Mouse (Mus musculus) CH12.LX (cell line): ENCODE data around the gene Creb5. TPM values are rescaled to one million over a fixed set of nuclear protein-coding genes. Genes with fewer than 3 reads are reported as not detected.

ENCODE experiments used
- DNase-seq: peaks from one replicate; pipeline ENCODE4 v3.0.0-alpha.2; 2013; ENCODE audit errors: extremely low read depth
- H3K27ac ChIP-seq: 2 replicates; pipeline ENCODE4 v1.5.1; 2012; ENCODE audit warnings: low read depth, mild to moderate bottlenecking, control low read depth, moderate library complexity; ENCODE audit not compliant: insufficient read depth
- H3K27me3 ChIP-seq: replicated peaks from 2 replicates; pipeline ENCODE3; 2012; ENCODE audit warnings: inconsistent platforms
- H3K36me3 ChIP-seq, 2 experiments: replicated peaks in 1 of 2; 2 replicates each; pipeline versions ENCODE3 to v1.6.1; 2012; ENCODE audit warnings: inconsistent platforms in 1 of 2, low read length in 1 of 2, mild to moderate bottlenecking in 1 of 2, mixed read lengths in 1 of 2, moderate library complexity in 1 of 2; ENCODE audit not compliant: control insufficient read depth in 1 of 2, insufficient read depth in 1 of 2
- H3K4me1 ChIP-seq, 2 experiments: 2 replicates each; pipeline ENCODE4 v1.6.1; 2012; ENCODE audit warnings: inconsistent platforms in 1 of 2, moderate library complexity in 1 of 2; ENCODE audit not compliant: insufficient read depth in 2 of 2, control insufficient read depth in 1 of 2
- H3K4me2 ChIP-seq: 2 replicates; pipeline ENCODE4 v1.6.1; 2012; ENCODE audit warnings: low read depth, mild to moderate bottlenecking, control low read depth; ENCODE audit not compliant: poor library complexity, insufficient read depth, severe bottlenecking
- H3K4me3 ChIP-seq, 3 experiments: fragments of 150-350 bp in 1 of 3; sonication (generic) in 1 of 3; replicated peaks in 1 of 3; 2 replicates each; pipeline versions ENCODE3 to v1.5.1; 2011 to 2012; ENCODE audit warnings: low read depth in 2 of 3, low read length in 2 of 3, mild to moderate bottlenecking in 2 of 3, moderate library complexity in 2 of 3, control low read depth in 1 of 3, improper control_type of control experiment in 1 of 3, inconsistent platforms in 1 of 3, mixed read lengths in 1 of 3; ENCODE audit not compliant: poor library complexity in 1 of 3
- H3K79me2 ChIP-seq: replicated peaks from 2 replicates; pipeline ENCODE4 v1.6.1; 2012; ENCODE audit warnings: mild to moderate bottlenecking, moderate library complexity; ENCODE audit not compliant: control insufficient read depth, poor library complexity, insufficient read depth, severe bottlenecking; ENCODE audit errors: extremely low read depth
- H3K9ac ChIP-seq: 2 replicates; pipeline ENCODE4 v1.6.1; 2012; ENCODE audit warnings: low read depth, mild to moderate bottlenecking, control low read depth, moderate library complexity; ENCODE audit not compliant: insufficient read depth
- H3K9me3 ChIP-seq: replicated peaks from 2 replicates; pipeline ENCODE3; 2012; ENCODE audit warnings: low read length, inconsistent platforms, mixed read lengths
- BHLHE40 ChIP-seq: IDR thresholded peaks from 2 replicates; pipeline ENCODE4 v1.6.1; 2011; ENCODE audit warnings: mild to moderate bottlenecking, low read depth, low read length, improper control_type of control experiment
- CHD1 ChIP-seq: IDR thresholded peaks from 2 replicates; pipeline ENCODE4 v1.6.1; 2012; ENCODE audit warnings: low read depth, low read length, improper control_type of control experiment, inconsistent platforms
- CHD2 ChIP-seq: IDR thresholded peaks from 2 replicates; pipeline ENCODE4 v1.6.1; 2011; ENCODE audit warnings: low read length, improper control_type of control experiment
- E2F4 ChIP-seq: IDR thresholded peaks from 2 replicates; pipeline ENCODE4 v1.6.1; 2011; ENCODE audit warnings: low read depth, low read length, improper control_type of control experiment; ENCODE audit not compliant: insufficient replicate concordance
- ELF1 ChIP-seq: IDR thresholded peaks from 2 replicates; pipeline ENCODE4 v1.6.1; 2014; ENCODE audit warnings: low read depth, mild to moderate bottlenecking, inconsistent platforms, low read length, improper control_type of control experiment
- EP300 ChIP-seq: IDR thresholded peaks from 2 replicates; pipeline ENCODE4 v1.6.1; 2011; ENCODE audit warnings: low read length, improper control_type of control experiment
- GABPA ChIP-seq: IDR thresholded peaks from 2 replicates; pipeline ENCODE4 v1.6.1; 2012; ENCODE audit warnings: low read depth, low read length, improper control_type of control experiment, inconsistent platforms; ENCODE audit not compliant: insufficient replicate concordance
- HCFC1 ChIP-seq: IDR thresholded peaks from 2 replicates; pipeline ENCODE4 v1.6.1; 2012; ENCODE audit warnings: low read depth, mild to moderate bottlenecking, inconsistent platforms, low read length, improper control_type of control experiment
- IRF4 ChIP-seq: IDR thresholded peaks from 2 replicates; pipeline ENCODE4 v1.6.1; 2014; ENCODE audit warnings: low read depth, mild to moderate bottlenecking, inconsistent platforms, low read length, improper control_type of control experiment
- JUN ChIP-seq: IDR thresholded peaks from 2 replicates; pipeline ENCODE4 v1.6.1; 2011; ENCODE audit warnings: low read depth, mild to moderate bottlenecking, low read length, improper control_type of control experiment, moderate library complexity; ENCODE audit not compliant: insufficient read depth
- JUND ChIP-seq: conservative IDR thresholded peaks from 2 replicates; pipeline ENCODE4 v1.6.1; 2011; ENCODE audit warnings: low read depth, low read length, improper control_type of control experiment
- KAT2A ChIP-seq: IDR thresholded peaks from 2 replicates; pipeline ENCODE4 v1.6.1; 2012; ENCODE audit warnings: low read length, improper control_type of control experiment, inconsistent platforms; ENCODE audit not compliant: insufficient replicate concordance
- MAFK ChIP-seq: IDR thresholded peaks from 2 replicates; pipeline ENCODE4 v1.6.1; 2011; ENCODE audit warnings: low read length, improper control_type of control experiment; ENCODE audit not compliant: insufficient replicate concordance
- MAX ChIP-seq: IDR thresholded peaks from 2 replicates; pipeline ENCODE4 v1.6.1; 2011; ENCODE audit warnings: low read length, improper control_type of control experiment
- MXI1 ChIP-seq: IDR thresholded peaks from 2 replicates; pipeline ENCODE4 v1.6.1; 2011; ENCODE audit warnings: mild to moderate bottlenecking, low read depth, low read length, improper control_type of control experiment
- NELFE ChIP-seq: IDR thresholded peaks from 2 replicates; pipeline ENCODE4 v1.6.1; 2011; ENCODE audit warnings: low read depth, low read length, improper control_type of control experiment
- POLR2AphosphoS2 ChIP-seq: IDR thresholded peaks from 2 replicates; pipeline ENCODE4 v1.6.1; 2011; ENCODE audit warnings: low read depth, low read length, improper control_type of control experiment
- SIN3A ChIP-seq: IDR thresholded peaks from 2 replicates; pipeline ENCODE4 v1.6.1; 2012; ENCODE audit warnings: low read length, improper control_type of control experiment, inconsistent platforms
- SMC3 ChIP-seq: IDR thresholded peaks from 2 replicates; pipeline ENCODE4 v1.6.1; 2011; ENCODE audit warnings: low read depth, low read length, improper control_type of control experiment
- TBP ChIP-seq: conservative IDR thresholded peaks from 2 replicates; pipeline ENCODE4 v1.6.1; 2011; ENCODE audit warnings: low read depth, low read length, improper control_type of control experiment
- TCF12 ChIP-seq: IDR thresholded peaks from 2 replicates; pipeline ENCODE4 v1.6.1; 2014; ENCODE audit warnings: low read depth, mild to moderate bottlenecking, inconsistent platforms, low read length, improper control_type of control experiment
- UBTF ChIP-seq: IDR thresholded peaks from 2 replicates; pipeline ENCODE4 v1.6.1; 2012; ENCODE audit warnings: low read depth, mild to moderate bottlenecking, inconsistent platforms, low read length, improper control_type of control experiment, moderate library complexity
- USF1 ChIP-seq: IDR thresholded peaks from 2 replicates; pipeline ENCODE4 v1.6.1; 2014; ENCODE audit warnings: low read depth, mild to moderate bottlenecking, inconsistent platforms, low read length, improper control_type of control experiment
- ZKSCAN1 ChIP-seq: IDR thresholded peaks from 2 replicates; pipeline ENCODE4 v1.6.1; 2012; ENCODE audit warnings: low read depth, inconsistent platforms, low read length, improper control_type of control experiment, borderline replicate concordance
- dilution Hi-C: fragments of 300-500 bp; cut with MboI; formaldehyde crosslinking; loops from 2 replicates; pipeline ENCODE4 v1.14.3; 2020; ENCODE audit warnings: low sequenced_read_pairs; ENCODE audit not compliant: extremely low pct_unique_long_range_greater_than_20kb, extremely low pct_ligation_motif_present
- in situ Hi-C: fragments of 300-500 bp; cut with MboI; formaldehyde crosslinking; loops from 3 replicates; pipeline ENCODE4 v1.14.3; 2019; ENCODE audit warnings: low sequenced_read_pairs, low pct_ligation_motif_present, low pct_unique_long_range_greater_than_20kb, mixed read lengths
- polyA plus RNA-seq: library from polyadenylated mRNA; unstranded; fragments of >175 nt; gene quantifications from 2 replicates; pipeline ENCODE4 v1.2.1, GENCODE M21; 2012; ENCODE audit warnings: low read depth; ENCODE audit not compliant: insufficient read length
- total RNA-seq, 2 experiments: library from RNA; depleted of rRNA; stranded (reverse); fragments of 300-350 nt in 1 of 2; fragments of >200 nt in 1 of 2; gene quantifications; 2 replicates each; pipeline ENCODE4 v1.2.3; 2012 to 2014

Gene Creb5
- total and polyA plus RNA-seq, 3 experiments, result 0.68 to 2.1 (median 0.86) TPM

GRCm38 (mm10) chr6:53575836-53576235 is 288.8 kb downstream of the Creb5 start:
- DNase-seq, result no peak
- Histone ChIP-seq H3K4me2 (no peak overlapping the region), H3K9ac (no peak overlapping the region), H3K79me2 (0 out of 2 replicates have a peak, but pooled peaks cover 3% of the 10 kb centered on the region), H3K27me3 (no peaks in the 10 kb centered on the region), H3K4me1 (peaks cover 8 to 21% of the 10 kb centered on the region in 2 experiments; a peak in 3 of 4 replicates), H3K9me3 (no peaks in the 10 kb centered on the region), H3K27ac (no peak overlapping the region), H3K4me3 (no peak overlapping the region), H3K36me3 (no peaks in the 10 kb centered on the region)
- TF ChIP-seq USF1 (no peak), MAFK (no peak), EP300 (no peak), TBP (no peak), ELF1 (no peak), KAT2A (no peak), BHLHE40 (no peak), CHD2 (no peak), IRF4 (no peak), POLR2AphosphoS2 (no peak), JUND (no peak), CHD1 (no peak), MAX (no peak)
- in situ Hi-C loops (no loop called here), dilution Hi-C loops (no loop called here)

- H3K4me2 ChIP-seq, result no peak overlapping the region
- no peak for DNase-seq
- H3K27me3 ChIP-seq, result no peaks in the 10 kb centered on the region
- in situ Hi-C loops (no loop called here), dilution Hi-C loops (no loop called here)
- H3K4me1 ChIP-seq, result peaks cover 4 to 16% of the 10 kb centered on the region in 2 experiments; a peak in 2 of 4 replicates
- H3K27ac ChIP-seq, result no peak overlapping the region
- H3K36me3 ChIP-seq, result no peaks in the 10 kb centered on the region
- H3K79me2 ChIP-seq, result 0 out of 2 replicates have a peak, but pooled peaks cover 3% of the 10 kb centered on the region
- no peak for TF ChIP-seq SMC3
- no peak for TF ChIP-seq JUND
- no peak for TF ChIP-seq NELFE
- no peak for TF ChIP-seq CHD2
- no peak for TF ChIP-seq POLR2AphosphoS2
- no peak for TF ChIP-seq UBTF
- TF ChIP-seq HCFC1, result no peak
- TF ChIP-seq GABPA, result no peak
- TF ChIP-seq IRF4, result no peak
- TF ChIP-seq SIN3A, result no peak
- TF ChIP-seq EP300, result no peak
- TF ChIP-seq ZKSCAN1, result no peak
- TF ChIP-seq MAFK, result no peak
- no peak for TF ChIP-seq JUN
- no peak for TF ChIP-seq MXI1
- TF ChIP-seq ELF1, result no peak
- no peak for TF ChIP-seq CHD1
- TF ChIP-seq TCF12, result no peak
- no peak for TF ChIP-seq E2F4
- TF ChIP-seq, all 38 proteins: peak for 0
- Histone ChIP-seq H3K9me3 (no peaks in the 10 kb centered on the region), H3K9ac (no peak overlapping the region), H3K4me3 (no peak overlapping the region)
Measured at GRCm38 (mm10) chr6:53576841-53577240, 289.8 kb downstream of the Creb5 start.
